ENCODE assay signal across 20 mouse cellular contexts in genomic region chr5:119891960-119892359, GRCm38 (mm10). TPM values are rescaled to one million over a fixed set of nuclear protein-coding genes. Genes with fewer than 3 reads are reported as not detected.
"Had no signal": no experiment of that assay in that cellular context is flagged by ENCODE, and none has a peak within 500 bp of the region (broad histone marks: within the 10 kb centered on the region; RNA-seq: fewer than 3 reads in every experiment).

No protein-coding gene starts in this region.

- H3K27ac ChIP-seq: kidney, postnatal 0 days; layer of hippocampus, adult 2 months; liver, embryonic 12.5 days; liver, embryonic 15.5 days; neural tube, embryonic 13.5 days had no signal

- H3K4me2 ChIP-seq: liver, embryonic 12.5 days; liver, embryonic 15.5 days; neural tube, embryonic 13.5 days had no signal

- H3K9ac ChIP-seq: liver, embryonic 12.5 days; liver, embryonic 15.5 days; neural tube, embryonic 13.5 days had no signal

- H3K27me3 ChIP-seq: liver, embryonic 15.5 days had no signal

- H3K36me3 ChIP-seq: liver, embryonic 12.5 days; liver, embryonic 15.5 days; neural tube, embryonic 13.5 days had no signal

- H3K9me3 ChIP-seq: liver, embryonic 12.5 days; liver, embryonic 15.5 days; neural tube, embryonic 13.5 days had no signal

- H3K4me1 ChIP-seq: liver, embryonic 12.5 days; liver, embryonic 15.5 days; neural tube, embryonic 13.5 days had no signal

- ATAC-seq: inflammation-experienced regulatory T-cells, adult 6 months; intestine, embryonic 16.5 days; liver, embryonic 12.5 days had no signal

- H3K4me3 ChIP-seq: layer of hippocampus, adult 2 months; liver, embryonic 12.5 days; liver, embryonic 15.5 days; myocyte; neural tube, embryonic 13.5 days had no signal

- DNase-seq: kidney, adult 18-20 months; kidney, adult 9 months; kidney, postnatal 25 days; left cerebral cortex, postnatal 4 days; liver; lung, adult 2 months; lung, postnatal 14 days; thymus, adult 18-20 months; thymus, postnatal 36 days had no signal

RNA-seq across cellular contexts. Expression of gene Tbx5, which starts 59.5 kb away (rescaled TPM):
- polyA plus RNA-seq: inflammation-experienced regulatory T-cells, adult 6 months; intestine, embryonic 16.5 days; kidney, postnatal 0 days; large intestine, adult 2 months; myocyte; small intestine, adult 2 months; spleen, adult 2 months had no signal
